Mouse (Mus musculus) brain, embryonic 14.5 days (tissue): Measurements from ENCODE around the gene Lor. TPM values are rescaled to one million over a fixed set of nuclear protein-coding genes. Genes with fewer than 3 reads are reported as not detected.

Experiments
- DNase-seq: peaks from one replicate; pipeline ENCODE4 v3.0.0-alpha.2; 2011; ENCODE audit warnings: low read depth
- CTCF ChIP-seq: fragments of 200-500 bp; IDR thresholded peaks from 2 replicates; pipeline ENCODE4 v1.5.1; 2012; ENCODE audit warnings: inconsistent platforms, mild to moderate bottlenecking, moderate library complexity, borderline replicate concordance; ENCODE audit not compliant: insufficient read depth, insufficient read length; ENCODE audit errors: extremely low read depth
- POLR2A ChIP-seq: fragments of 200-500 bp; IDR thresholded peaks from 2 replicates; pipeline ENCODE4 v1.6.1; 2012; ENCODE audit warnings: mild to moderate bottlenecking, inconsistent platforms, borderline replicate concordance; ENCODE audit not compliant: poor library complexity, insufficient read depth, insufficient read length, severe bottlenecking; ENCODE audit errors: extremely low read depth
- polyA plus RNA-seq: library from polyadenylated mRNA; depleted of rRNA; stranded (reverse); fragments of >200 nt; gene quantifications from 2 replicates; pipeline ENCODE4 v1.2.3, GENCODE M21; 2012; rRNA removed

Lor gene
- polyA plus RNA-seq, 1 experiment, result 7.6 TPM

DNA sequence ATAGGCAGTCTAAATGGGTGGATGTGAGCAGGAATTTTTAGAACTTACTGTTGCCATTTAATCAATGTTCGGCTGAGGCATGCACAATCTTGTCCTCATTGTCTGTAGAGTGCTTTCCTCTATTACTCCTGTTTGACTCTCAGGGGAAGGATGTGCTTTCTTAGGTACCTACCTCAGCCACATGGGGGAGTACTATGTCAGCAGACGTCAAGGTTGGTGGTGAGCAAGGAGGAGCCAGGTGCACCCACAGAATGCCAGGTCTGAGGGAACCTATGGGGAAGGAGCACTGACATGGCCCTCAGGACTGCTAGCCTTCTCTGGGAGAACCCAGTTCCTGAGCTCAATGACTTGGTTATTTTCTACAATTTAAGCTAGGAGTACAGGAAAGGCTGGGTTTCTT lies 49.7 kb downstream of the Lor start:
- TF ChIP-seq POLR2A (no peak), CTCF (no peak)
- no peak for DNase-seq

Other genes with a start within 250 kb of the Lor start
- gene Pglyrp3, start 68.6 kb downstream of the Lor start, polyA plus RNA-seq, result 0.10 TPM in 1 of 2 replicates, not detected in the other
- not detected in 2 replicates for gene Prr9, start 40.8 kb upstream of the Lor start, polyA plus RNA-seq
- gene Lelp1, start 59.6 kb upstream of the Lor start, polyA plus RNA-seq, result not detected in 2 replicates
- gene Sprr2a1, start 132.7 kb upstream of the Lor start, polyA plus RNA-seq, result 0.03 and 0.05 TPM in 2 replicates
- gene Sprr2a2, start 132.8 kb upstream of the Lor start, polyA plus RNA-seq, result 4.0 and 5.0 TPM in 2 replicates
- gene Sprr2a3, start 202.3 kb upstream of the Lor start, polyA plus RNA-seq, result 0.14 and 0.23 TPM in 2 replicates
- 0.26 TPM in 1 of 2 replicates, not detected in the other for gene Sprr2b, start 233.5 kb upstream of the Lor start, polyA plus RNA-seq